Mouse (Mus musculus) E14TG2a.4 (cell line): Measurements from ENCODE around the gene Capn1.

Experiments
- CTCF ChIP-seq: conservative IDR thresholded peaks from 2 replicates; pipeline ENCODE4 v1.5.1; 2014; ENCODE audit warnings: low read length
- NANOG ChIP-seq: IDR thresholded peaks from 2 replicates; pipeline ENCODE4 v1.6.1; 2014; ENCODE audit warnings: borderline replicate concordance, low read length, mixed read lengths
- POU5F1 ChIP-seq: IDR thresholded peaks from 2 replicates; pipeline ENCODE4 v1.6.1; 2014; ENCODE audit warnings: low read length, borderline replicate concordance

DNA sequence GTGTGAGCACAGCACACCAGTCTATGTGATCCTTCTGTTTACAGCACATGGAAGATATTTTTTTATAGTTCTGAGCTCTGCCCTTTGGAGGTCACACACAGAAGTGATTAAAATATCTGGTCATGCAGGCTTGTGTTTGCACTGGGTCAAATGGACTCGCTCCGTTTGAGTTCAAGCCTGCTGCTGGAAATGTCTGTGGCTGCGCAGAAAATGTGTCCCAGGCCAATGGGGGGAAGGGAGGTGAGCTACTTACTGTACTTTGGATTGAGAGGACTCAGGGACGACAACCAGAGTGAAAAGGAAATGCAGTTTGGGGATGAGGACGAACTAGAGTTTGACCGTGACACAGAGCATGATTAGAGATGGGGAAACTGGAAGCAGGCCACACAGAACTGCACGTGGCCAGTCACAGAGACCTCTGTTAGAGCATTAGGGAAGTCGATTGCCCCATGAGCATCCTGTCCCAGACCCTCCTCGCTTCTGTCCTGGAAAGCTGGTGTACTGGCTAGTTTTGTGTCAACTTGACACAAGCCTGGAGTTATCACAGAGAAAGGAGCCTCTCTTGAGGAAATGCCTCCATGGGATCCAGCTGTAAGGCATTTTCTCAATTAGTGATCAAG lies 20.4 kb upstream of the Capn1 start:
- TF ChIP-seq CTCF = no peak
- TF ChIP-seq POU5F1 = no peak
- TF ChIP-seq NANOG = no peak
